Mouse (Mus musculus) ES-E14 (cell line): ENCODE data around the gene Tespa1.
"Not testable (repeated sequence)": the region's sequence is repeated elsewhere in the genome, so short reads cannot be mapped to it uniquely, and the experiment has no call there.

Source experiments
- CHD2 ChIP-seq: IDR thresholded peaks from 2 replicates; pipeline ENCODE4 v1.6.1; 2014; ENCODE audit warnings: mild to moderate bottlenecking, low read depth, low read length, inconsistent platforms
- HCFC1 ChIP-seq: IDR thresholded peaks from 2 replicates; pipeline ENCODE4 v1.6.1; 2012; ENCODE audit warnings: low read length, inconsistent platforms, borderline replicate concordance; ENCODE audit not compliant: insufficient read depth
- MAFK ChIP-seq: IDR thresholded peaks from 2 replicates; pipeline ENCODE4 v1.6.1; 2014; ENCODE audit warnings: mild to moderate bottlenecking, low read depth, low read length, inconsistent platforms; ENCODE audit not compliant: insufficient read depth
- ZC3H11A ChIP-seq: IDR thresholded peaks from 2 replicates; pipeline ENCODE4 v1.6.1; 2012; ENCODE audit warnings: low read depth, mild to moderate bottlenecking, inconsistent platforms, low read length, borderline replicate concordance
- ZNF384 ChIP-seq: IDR thresholded peaks from 2 replicates; pipeline ENCODE4 v1.6.1; 2012; ENCODE audit warnings: low read depth, low read length, inconsistent platforms

GRCm38 (mm10) chr10:130340050-130340449, 17.4 kb downstream of the Tespa1 start:
- TF ChIP-seq ZNF384, MAFK, CHD2, HCFC1, ZC3H11A: not testable (repeated sequence)
